Mouse (Mus musculus): Measurements from ENCODE around the gene Myo10. TPM values are rescaled to one million over a fixed set of nuclear protein-coding genes. Genes with fewer than 3 reads are reported as not detected.

Gene Myo10
- total RNA-seq (2021), result 10 to 100 TPM; 64.4 to 66.1 TPM

- intact Hi-C loops (cut with DNase I), result loop anchor here (2.0 to 5.0 kb wide), 4 partner anchors 42 to 182 kb away; no protein-coding TSS in a partner anchor
- DNase-seq (ENCODE audit: low spot score), result peak; percentile 99
Measured at GRCm38 (mm10) chr15:25622200-25622866, at the start of gene Myo10. TSS of gene Myo10 (plus strand) at chr15:25622525.

GRCm38 (mm10) chr15:25573113-25573512 is 49.2 kb upstream of the Myo10 start:
- intact Hi-C loops (cut with DNase I), result no loop called here
- no peak for DNase-seq (ENCODE audit: low spot score)

- no peak for DNase-seq (ENCODE audit: low spot score)
- intact Hi-C loops (cut with DNase I), result no loop called here
Measured at GRCm38 (mm10) chr15:25573876-25574601, 48.3 kb upstream of the Myo10 start.

- intact Hi-C loops (cut with DNase I), result no loop called here
- no peak for DNase-seq (ENCODE audit: low spot score)
Measured at GRCm38 (mm10) chr15:25577327-25578051, 44.8 kb upstream of the Myo10 start.

- no peak for DNase-seq (ENCODE audit: low spot score)
- intact Hi-C loops (cut with DNase I), result no loop called here
Measured at GRCm38 (mm10) chr15:25578369-25578768, 44.0 kb upstream of the Myo10 start.

- intact Hi-C loops (cut with DNase I), result loop anchor here (2.0 to 5.0 kb wide), 2 partner anchors 42 to 138 kb away; partner anchors contain the start of gene Myo10
- peak; percentile 29 for DNase-seq (ENCODE audit: low spot score)
Measured at GRCm38 (mm10) chr15:25580731-25581130, 41.6 kb upstream of the Myo10 start.

- no peak for DNase-seq (ENCODE audit: low spot score)
- intact Hi-C loops (cut with DNase I), result loop anchor here (5.0 kb wide), 1 partner anchor 140 kb away; no protein-coding TSS in a partner anchor
Measured at GRCm38 (mm10) chr15:25582055-25582454, 40.3 kb upstream of the Myo10 start.

- no peak for DNase-seq (ENCODE audit: low spot score)
- intact Hi-C loops (cut with DNase I), result loop anchor here (5.0 kb wide), 1 partner anchor 141 kb away; no protein-coding TSS in a partner anchor
Measured at GRCm38 (mm10) chr15:25583361-25583760, 39.0 kb upstream of the Myo10 start.

GRCm38 (mm10) chr15:25586828-25587227 is 35.5 kb upstream of the Myo10 start:
- intact Hi-C loops (cut with DNase I), result no loop called here
- DNase-seq (ENCODE audit: low spot score), result no peak

- intact Hi-C loops (cut with DNase I), result no loop called here
- no peak for DNase-seq (ENCODE audit: low spot score)
Measured at GRCm38 (mm10) chr15:25587943-25588342, 34.4 kb upstream of the Myo10 start.

GRCm38 (mm10) chr15:25589318-25589902 is 32.9 kb upstream of the Myo10 start:
- intact Hi-C loops (cut with DNase I), result no loop called here
- no peak for DNase-seq (ENCODE audit: low spot score)

- no peak for DNase-seq (ENCODE audit: low spot score)
- intact Hi-C loops (cut with DNase I), result no loop called here
Measured at GRCm38 (mm10) chr15:25589916-25590315, 32.4 kb upstream of the Myo10 start.

- intact Hi-C loops (cut with DNase I), result no loop called here
- DNase-seq (ENCODE audit: low spot score), result no peak
Measured at GRCm38 (mm10) chr15:25590891-25591290, 31.4 kb upstream of the Myo10 start.

GRCm38 (mm10) chr15:25591964-25592363 is 30.4 kb upstream of the Myo10 start:
- intact Hi-C loops (cut with DNase I), result no loop called here
- DNase-seq (ENCODE audit: low spot score), result no peak

GRCm38 (mm10) chr15:25593469-25594150 is 28.7 kb upstream of the Myo10 start:
- DNase-seq (ENCODE audit: low spot score), result no peak
- intact Hi-C loops (cut with DNase I), result no loop called here

GRCm38 (mm10) chr15:25598313-25598712 is 24.0 kb upstream of the Myo10 start:
- intact Hi-C loops (cut with DNase I), result no loop called here
- no peak for DNase-seq (ENCODE audit: low spot score)

- intact Hi-C loops (cut with DNase I), result no loop called here
Measured at GRCm38 (mm10) chr15:25602306-25602705, 20.0 kb upstream of the Myo10 start.

GRCm38 (mm10) chr15:25603286-25603685 is 19.0 kb upstream of the Myo10 start:
- intact Hi-C loops (cut with DNase I), result no loop called here
- DNase-seq (ENCODE audit: low spot score), result no peak

More at GRCm38 (mm10) chr15:25602306-25602705, 20.0 kb upstream of the Myo10 start:
- DNase-seq (ENCODE audit: low spot score), result no peak

- intact Hi-C loops (cut with DNase I), result no loop called here
- no peak for DNase-seq (ENCODE audit: low spot score)
Measured at GRCm38 (mm10) chr15:25604231-25604630, 18.1 kb upstream of the Myo10 start.

- DNase-seq (ENCODE audit: low spot score), result no peak
- intact Hi-C loops (cut with DNase I), result no loop called here
Measured at GRCm38 (mm10) chr15:25605376-25605775, 16.9 kb upstream of the Myo10 start.

All from heart, postnatal 25 days (tissue).